Mouse (Mus musculus): ENCODE results near the gene Speer4f1. TPM values are rescaled to one million over a fixed set of nuclear protein-coding genes. Genes with fewer than 3 reads are reported as not detected.

Speer4f1 gene
- polyA plus RNA-seq, 1 experiment from 2014 or later, result not detected

GRCm38 (mm10) chr5:17476476-17476875, 578 bp downstream of the Speer4f1 start:
- H3K9me3 ChIP-seq (ENCODE audit: control insufficient read depth, low read length), result no peaks in the 10 kb centered on the region
- H3K27ac ChIP-seq (ENCODE audit: low read depth, low read length), result no peak overlapping the region
- WGBS, result 88% methylated on average over 1 of the region's 1 CpGs
- no peak overlapping the region for H3K4me3 ChIP-seq (ENCODE audit: low read depth, low read length)
- DNase-seq (ENCODE audit: low spot score) (no peak), ATAC-seq (replicated peaks; ENCODE audit: low FRiP score) (no peak)
- H3K36me3 ChIP-seq (ENCODE audit: control insufficient read depth, insufficient read depth, low read length), result no peaks in the 10 kb centered on the region
- no peaks in the 10 kb centered on the region for H3K4me1 ChIP-seq (replicated peaks; ENCODE audit: control insufficient read depth, insufficient read depth, low read length)
- no peaks in the 10 kb centered on the region for H3K27me3 ChIP-seq (ENCODE audit: control insufficient read depth, insufficient read depth, low read length)
- no peak overlapping the region for H3K4me2 ChIP-seq (ENCODE audit: low read depth, low read length, severe bottlenecking)
- H3K9ac ChIP-seq (ENCODE audit: low read length), result no peak overlapping the region

GRCm38 (mm10) chr5:17489894-17490293, 14.0 kb downstream of the Speer4f1 start:
- WGBS, result 89% methylated on average over 1 of the region's 1 CpGs
- H3K27ac ChIP-seq (ENCODE audit: low read depth, low read length), result no peak overlapping the region

GRCm38 (mm10) chr5:17495616-17496015, 19.7 kb downstream of the Speer4f1 start:
- H3K4me3 ChIP-seq (ENCODE audit: low read depth, low read length), result no peak overlapping the region
- no peaks in the 10 kb centered on the region for H3K27me3 ChIP-seq (ENCODE audit: control insufficient read depth, insufficient read depth, low read length)
- H3K9me3 ChIP-seq (ENCODE audit: control insufficient read depth, low read length), result no peaks in the 10 kb centered on the region
- H3K9ac ChIP-seq (ENCODE audit: low read length), result no peak overlapping the region
- H3K36me3 ChIP-seq (ENCODE audit: control insufficient read depth, insufficient read depth, low read length), result no peaks in the 10 kb centered on the region
- ATAC-seq (replicated peaks; ENCODE audit: low FRiP score) (no peak), DNase-seq (ENCODE audit: low spot score) (no peak)
- 88% methylated on average over 2 of the region's 2 CpGs for WGBS
- no peaks in the 10 kb centered on the region for H3K4me1 ChIP-seq (replicated peaks; ENCODE audit: control insufficient read depth, insufficient read depth, low read length)
- no peak overlapping the region for H3K4me2 ChIP-seq (ENCODE audit: low read depth, low read length, severe bottlenecking)
- no peak overlapping the region for H3K27ac ChIP-seq (ENCODE audit: low read depth, low read length)

More at GRCm38 (mm10) chr5:17489894-17490293, 14.0 kb downstream of the Speer4f1 start:
- DNase-seq (ENCODE audit: low spot score) (no peak), ATAC-seq (replicated peaks; ENCODE audit: low FRiP score) (no peak)
- Histone ChIP-seq H3K9me3 (ENCODE audit: control insufficient read depth, low read length) (no peaks in the 10 kb centered on the region), H3K4me3 (ENCODE audit: low read depth, low read length) (no peak overlapping the region), H3K9ac (ENCODE audit: low read length) (no peak overlapping the region), H3K36me3 (ENCODE audit: control insufficient read depth, insufficient read depth, low read length) (no peaks in the 10 kb centered on the region), H3K4me1 (replicated peaks; ENCODE audit: control insufficient read depth, insufficient read depth, low read length) (no peaks in the 10 kb centered on the region), H3K4me2 (ENCODE audit: low read depth, low read length, severe bottlenecking) (no peak overlapping the region), H3K27me3 (ENCODE audit: control insufficient read depth, insufficient read depth, low read length) (no peaks in the 10 kb centered on the region)

- WGBS, result 91% methylated on average over 5 of the region's 5 CpGs
- H3K9me3 ChIP-seq (ENCODE audit: control insufficient read depth, low read length), result no peaks in the 10 kb centered on the region
Measured at GRCm38 (mm10) chr5:17496650-17497049, 20.8 kb downstream of the Speer4f1 start.

GRCm38 (mm10) chr5:17499873-17500329, 24.0 kb downstream of the Speer4f1 start:
- Histone ChIP-seq H3K4me2 (ENCODE audit: low read depth, low read length, severe bottlenecking) (no peak overlapping the region), H3K36me3 (ENCODE audit: control insufficient read depth, insufficient read depth, low read length) (no peaks in the 10 kb centered on the region), H3K9me3 (ENCODE audit: control insufficient read depth, low read length) (no peaks in the 10 kb centered on the region), H3K27ac (ENCODE audit: low read depth, low read length) (no peak overlapping the region), H3K4me3 (ENCODE audit: low read depth, low read length) (no peak overlapping the region), H3K9ac (ENCODE audit: low read length) (no peak overlapping the region), H3K27me3 (ENCODE audit: control insufficient read depth, insufficient read depth, low read length) (no peaks in the 10 kb centered on the region), H3K4me1 (replicated peaks; ENCODE audit: control insufficient read depth, insufficient read depth, low read length) (no peaks in the 10 kb centered on the region)
- ATAC-seq (replicated peaks; ENCODE audit: low FRiP score), result no peak
- 83% methylated on average over 1 of the region's 1 CpGs for WGBS
- DNase-seq (ENCODE audit: low spot score), result no peak

More at GRCm38 (mm10) chr5:17496650-17497049, 20.8 kb downstream of the Speer4f1 start:
- H3K9ac ChIP-seq (ENCODE audit: low read length), result no peak overlapping the region
- no peak overlapping the region for H3K27ac ChIP-seq (ENCODE audit: low read depth, low read length)
- no peak for DNase-seq (ENCODE audit: low spot score)
- no peaks in the 10 kb centered on the region for H3K27me3 ChIP-seq (ENCODE audit: control insufficient read depth, insufficient read depth, low read length)
- H3K36me3 ChIP-seq (ENCODE audit: control insufficient read depth, insufficient read depth, low read length), result no peaks in the 10 kb centered on the region
- no peak for ATAC-seq (replicated peaks; ENCODE audit: low FRiP score)
- H3K4me3 ChIP-seq (ENCODE audit: low read depth, low read length), result no peak overlapping the region
- H3K4me1 ChIP-seq (replicated peaks; ENCODE audit: control insufficient read depth, insufficient read depth, low read length), result no peaks in the 10 kb centered on the region
- no peak overlapping the region for H3K4me2 ChIP-seq (ENCODE audit: low read depth, low read length, severe bottlenecking)

- WGBS, result 71% methylated on average over 1 of the region's 1 CpGs
- Histone ChIP-seq H3K9me3 (ENCODE audit: control insufficient read depth, low read length) (no peaks in the 10 kb centered on the region), H3K27ac (ENCODE audit: low read depth, low read length) (no peak overlapping the region), H3K36me3 (ENCODE audit: control insufficient read depth, insufficient read depth, low read length) (no peaks in the 10 kb centered on the region), H3K4me3 (ENCODE audit: low read depth, low read length) (no peak overlapping the region), H3K4me1 (replicated peaks; ENCODE audit: control insufficient read depth, insufficient read depth, low read length) (no peaks in the 10 kb centered on the region), H3K9ac (ENCODE audit: low read length) (no peak overlapping the region), H3K4me2 (ENCODE audit: low read depth, low read length, severe bottlenecking) (no peak overlapping the region), H3K27me3 (ENCODE audit: control insufficient read depth, insufficient read depth, low read length) (no peaks in the 10 kb centered on the region)
- DNase-seq (ENCODE audit: low spot score) (no peak), ATAC-seq (replicated peaks; ENCODE audit: low FRiP score) (no peak)
Measured at GRCm38 (mm10) chr5:17500866-17501265, 25.0 kb downstream of the Speer4f1 start.

GRCm38 (mm10) chr5:17505540-17505939, 29.6 kb downstream of the Speer4f1 start:
- DNase-seq (ENCODE audit: low spot score) (no peak), ATAC-seq (replicated peaks; ENCODE audit: low FRiP score) (no peak)
- Histone ChIP-seq H3K4me2 (ENCODE audit: low read depth, low read length, severe bottlenecking) (no peak overlapping the region), H3K4me3 (ENCODE audit: low read depth, low read length) (no peak overlapping the region), H3K9ac (ENCODE audit: low read length) (no peak overlapping the region), H3K27ac (ENCODE audit: low read depth, low read length) (no peak overlapping the region), H3K4me1 (replicated peaks; ENCODE audit: control insufficient read depth, insufficient read depth, low read length) (no peaks in the 10 kb centered on the region), H3K36me3 (ENCODE audit: control insufficient read depth, insufficient read depth, low read length) (no peaks in the 10 kb centered on the region), H3K27me3 (ENCODE audit: control insufficient read depth, insufficient read depth, low read length) (no peaks in the 10 kb centered on the region), H3K9me3 (ENCODE audit: control insufficient read depth, low read length) (no peaks in the 10 kb centered on the region)

- DNase-seq (ENCODE audit: low spot score) (no peak), ATAC-seq (replicated peaks; ENCODE audit: low FRiP score) (no peak)
- no peaks in the 10 kb centered on the region for H3K4me1 ChIP-seq (replicated peaks; ENCODE audit: control insufficient read depth, insufficient read depth, low read length)
- no peak overlapping the region for H3K4me2 ChIP-seq (ENCODE audit: low read depth, low read length, severe bottlenecking)
- no peaks in the 10 kb centered on the region for H3K36me3 ChIP-seq (ENCODE audit: control insufficient read depth, insufficient read depth, low read length)
- H3K27ac ChIP-seq (ENCODE audit: low read depth, low read length), result no peak overlapping the region
- 76% methylated on average over 3 of the region's 3 CpGs for WGBS
- H3K4me3 ChIP-seq (ENCODE audit: low read depth, low read length), result no peak overlapping the region
- H3K27me3 ChIP-seq (ENCODE audit: control insufficient read depth, insufficient read depth, low read length), result no peaks in the 10 kb centered on the region
- no peak overlapping the region for H3K9ac ChIP-seq (ENCODE audit: low read length)
- H3K9me3 ChIP-seq (ENCODE audit: control insufficient read depth, low read length), result no peaks in the 10 kb centered on the region
Measured at GRCm38 (mm10) chr5:17508038-17508437, 32.1 kb downstream of the Speer4f1 start.

All from forebrain, embryonic 11.5 days (tissue).